Mouse (Mus musculus) left cerebral cortex, postnatal 10 days (tissue): ENCODE measurements at regions not wholly inside any gene's neighbourhood (a gene's known extent, or its start where the extent isn't known, plus 50 kb on each side); places are given as distances from the start of the nearest gene placed in this dataset.

Experiments
- DNase-seq, 2 experiments: peaks; one replicate each; pipeline ENCODE4 v3.0.0; 2021 to 2022; ENCODE audit warnings: low spot score in 2 of 2, mixed read lengths in 1 of 2; ENCODE audit errors: extremely low spot score in 1 of 2
- intact Hi-C: fragments of 180-260 bp; cut with DNase I; formaldehyde crosslinking; loops from one replicate; pipeline ENCODE4 v1.15.1; 2025

- intact Hi-C loops: loop anchor here (5.0 to 10.0 kb wide), 2 partner anchors 191 to 211 kb away; no protein-coding TSS in a partner anchor
- DNase-seq: no peak
These were observed 343.8 kb downstream of the Tmem161b start for GRCm38 (mm10) chr13:84565644-84566532.

- intact Hi-C loops: loop anchor here (5.0 to 10.0 kb wide), 2 partner anchors 191 to 212 kb away; no protein-coding TSS in a partner anchor
- DNase-seq: no peak
These were observed 344.4 kb downstream of the Tmem161b start for GRCm38 (mm10) chr13:84566533-84566832.

- intact Hi-C loops: loop anchor here (5.0 to 10.0 kb wide), 2 partner anchors 188 to 215 kb away; no protein-coding TSS in a partner anchor
- DNase-seq: no peak
These were observed 347.3 kb downstream of the Tmem161b start for GRCm38 (mm10) chr13:84569371-84569770.

GRCm38 (mm10) chr13:84570206-84570605 is 348.1 kb downstream of the Tmem161b start:
- no peak for DNase-seq
- intact Hi-C loops: no loop called here

- intact Hi-C loops: no loop called here
- DNase-seq: peak; percentile 66 to 73
These were observed 349.1 kb downstream of the Tmem161b start for GRCm38 (mm10) chr13:84570984-84571844.

GRCm38 (mm10) chr13:84571845-84572193 is 349.7 kb downstream of the Tmem161b start:
- intact Hi-C loops: no loop called here
- no peak for DNase-seq

- intact Hi-C loops: no loop called here
- DNase-seq: no peak
These were observed 350.1 kb downstream of the Tmem161b start for GRCm38 (mm10) chr13:84572231-84572630.

GRCm38 (mm10) chr13:84596585-84597142 is 374.6 kb downstream of the Tmem161b start:
- intact Hi-C loops: no loop called here
- no peak for DNase-seq

GRCm38 (mm10) chr13:84602612-84603011 is 380.5 kb downstream of the Tmem161b start:
- intact Hi-C loops: no loop called here
- no peak for DNase-seq

GRCm38 (mm10) chr13:84612497-84612896 is 390.4 kb downstream of the Tmem161b start:
- intact Hi-C loops: loop anchor here (5.0 kb wide), 2 partner anchors 265 to 875 kb away; no protein-coding TSS in a partner anchor
- peak in 1 of 2 experiments; percentile 41 for DNase-seq

- peak; percentile 35 to 79 for DNase-seq
- intact Hi-C loops: loop anchor here (5.0 kb wide), 2 partner anchors 266 to 876 kb away; no protein-coding TSS in a partner anchor
These were observed 390.9 kb downstream of the Tmem161b start for GRCm38 (mm10) chr13:84613004-84613403.

GRCm38 (mm10) chr13:84624691-84625090 is 402.6 kb downstream of the Tmem161b start:
- no peak for DNase-seq
- intact Hi-C loops: no loop called here

- no peak for DNase-seq
- intact Hi-C loops: no loop called here
These were observed 403.4 kb downstream of the Tmem161b start for GRCm38 (mm10) chr13:84625527-84625926.

GRCm38 (mm10) chr13:84625927-84626326 is 403.8 kb downstream of the Tmem161b start:
- intact Hi-C loops: no loop called here
- no peak for DNase-seq

GRCm38 (mm10) chr13:84626397-84626796 is 404.3 kb downstream of the Tmem161b start:
- intact Hi-C loops: no loop called here
- no peak for DNase-seq

GRCm38 (mm10) chr13:84630686-84631085 is 408.6 kb downstream of the Tmem161b start:
- no peak for DNase-seq
- intact Hi-C loops: no loop called here

- intact Hi-C loops: no loop called here
- no peak for DNase-seq
These were observed 410.4 kb downstream of the Tmem161b start for GRCm38 (mm10) chr13:84632493-84632892.

- DNase-seq: no peak
- intact Hi-C loops: no loop called here
These were observed 414.7 kb downstream of the Tmem161b start for GRCm38 (mm10) chr13:84636831-84637230.

- DNase-seq: peak in 1 of 2 experiments; percentile 47
- intact Hi-C loops: no loop called here
These were observed 415.5 kb downstream of the Tmem161b start for GRCm38 (mm10) chr13:84637606-84638005.
